Mouse (Mus musculus) bone marrow, adult 2 months (tissue): ENCODE data around the gene Hspbap1.

Experiments
- CTCF ChIP-seq: fragments of 200-500 bp; IDR thresholded peaks from 2 replicates; pipeline ENCODE4 v1.5.1; 2011; ENCODE audit warnings: low read length, control low read depth; ENCODE audit not compliant: control insufficient read depth, insufficient read depth
- POLR2A ChIP-seq: fragments of 200-500 bp; IDR thresholded peaks from 2 replicates; pipeline ENCODE4 v1.6.1; 2011; ENCODE audit warnings: low read depth, mild to moderate bottlenecking, control low read depth, low read length, borderline replicate concordance; ENCODE audit not compliant: control insufficient read depth

- TF ChIP-seq CTCF: peak; percentile 94
- no peak for TF ChIP-seq POLR2A
These were observed 36.1 kb upstream of the Hspbap1 start for GRCm38 (mm10) chr16:35734038-35734437.
